Mouse (Mus musculus): ENCODE measurements around the gene Iqcn.

Gene Iqcn

GRCm38 (mm10) chr8:70754043-70754870, 51.0 kb downstream of the Iqcn start, which contains the start of gene Rab3a:
Rab3a (plus strand) TSS chr8:70754679.
- peak; percentile 98 to 99 for DNase-seq (ENCODE audit: low spot score in 2 of 2)

- DNase-seq (ENCODE audit: low spot score in 2 of 2): no peak
Measured at GRCm38 (mm10) chr8:70754871-70755660, 51.8 kb downstream of the Iqcn start.

- no peak for DNase-seq (ENCODE audit: low spot score in 2 of 2)
Measured at GRCm38 (mm10) chr8:70755661-70756475, 52.6 kb downstream of the Iqcn start.

GRCm38 (mm10) chr8:70756476-70757040, 53.3 kb downstream of the Iqcn start:
- no peak for DNase-seq (ENCODE audit: low spot score in 2 of 2)

- no peak for DNase-seq (ENCODE audit: low spot score in 2 of 2)
Measured at GRCm38 (mm10) chr8:70757523-70758307, 54.5 kb downstream of the Iqcn start.

GRCm38 (mm10) chr8:70758308-70758615, 55.0 kb downstream of the Iqcn start:
- no peak for DNase-seq (ENCODE audit: low spot score in 2 of 2)

- no peak for DNase-seq (ENCODE audit: low spot score in 2 of 2)
Measured at GRCm38 (mm10) chr8:70758616-70759561, 55.6 kb downstream of the Iqcn start.

GRCm38 (mm10) chr8:70760350-70760749, 57.1 kb downstream of the Iqcn start:
- no peak for DNase-seq (ENCODE audit: low spot score in 2 of 2)

GRCm38 (mm10) chr8:70760775-70761406, 57.6 kb downstream of the Iqcn start, which contains the start of gene Mpv17l2:
Mpv17l2 (minus strand) TSS chr8:70760946.
- peak; percentile 98 for DNase-seq (ENCODE audit: low spot score in 2 of 2)

GRCm38 (mm10) chr8:70762118-70762517, 58.9 kb downstream of the Iqcn start:
- DNase-seq (ENCODE audit: low spot score in 2 of 2): no peak

- DNase-seq (ENCODE audit: low spot score in 2 of 2): no peak
Measured at GRCm38 (mm10) chr8:70763354-70763753, 60.1 kb downstream of the Iqcn start.

- no peak for DNase-seq (ENCODE audit: low spot score in 2 of 2)
Measured at GRCm38 (mm10) chr8:70764026-70764425, 60.8 kb downstream of the Iqcn start.

- DNase-seq (ENCODE audit: low spot score in 2 of 2): no peak
Measured at GRCm38 (mm10) chr8:70764676-70765075, 61.4 kb downstream of the Iqcn start.

- DNase-seq (ENCODE audit: low spot score in 2 of 2): no peak
Measured at GRCm38 (mm10) chr8:70765329-70765728, 62.1 kb downstream of the Iqcn start.

- DNase-seq (ENCODE audit: low spot score in 2 of 2): peak in 1 of 2 experiments; percentile 45
Measured at GRCm38 (mm10) chr8:70765838-70766570, 62.7 kb downstream of the Iqcn start.

- DNase-seq (ENCODE audit: low spot score in 2 of 2): peak; percentile 68 to 81
Measured at GRCm38 (mm10) chr8:70766571-70767440, 63.5 kb downstream of the Iqcn start.
